Mouse (Mus musculus) mouse trophoblast stem cell (cell line): ENCODE data around the gene Smdt1.

Experiments used
- in situ Hi-C, 2 experiments: fragments of 300-500 bp; cut with MseI, MboI; formaldehyde crosslinking; loops; 2 replicates in 1 of 2; 3 replicates in 1 of 2; pipeline ENCODE4 v1.15.1; 2025

Smdt1 gene

GRCm38 (mm10) chr15:82338593-82339112 is at the start of gene Smdt1, which contains the start of the genes Naga and Pheta2:
TSS of gene Smdt1 (plus strand) at chr15:82338959.
TSS of gene Naga (minus strand) at chr15:82338925.
TSS of gene Pheta2 (plus strand) at chr15:82338942.
- in situ Hi-C loops = no loop called here

GRCm38 (mm10) chr15:82290252-82290651 is 48.5 kb upstream of the Smdt1 start:
- in situ Hi-C loops = no loop called here

GRCm38 (mm10) chr15:82292851-82293250 is 45.9 kb upstream of the Smdt1 start:
- in situ Hi-C loops = no loop called here

GRCm38 (mm10) chr15:82293271-82293711 is 45.5 kb upstream of the Smdt1 start:
- in situ Hi-C loops = no loop called here

- in situ Hi-C loops = no loop called here
Measured at GRCm38 (mm10) chr15:82294059-82294458, 44.7 kb upstream of the Smdt1 start.

GRCm38 (mm10) chr15:82298764-82299561 is 39.8 kb upstream of the Smdt1 start, which contains the start of gene Wbp2nl:
TSS of gene Wbp2nl (plus strand) at chr15:82298954.
- in situ Hi-C loops = no loop called here

- in situ Hi-C loops = no loop called here
Measured at GRCm38 (mm10) chr15:82307107-82307506, 31.7 kb upstream of the Smdt1 start.

- in situ Hi-C loops = no loop called here
Measured at GRCm38 (mm10) chr15:82308416-82308815, 30.3 kb upstream of the Smdt1 start.

- in situ Hi-C loops = no loop called here
Measured at GRCm38 (mm10) chr15:82317839-82318238, 20.9 kb upstream of the Smdt1 start.

GRCm38 (mm10) chr15:82319613-82320012 is 19.1 kb upstream of the Smdt1 start:
- in situ Hi-C loops = no loop called here

- in situ Hi-C loops = no loop called here
Measured at GRCm38 (mm10) chr15:82322195-82322594, 16.6 kb upstream of the Smdt1 start.

GRCm38 (mm10) chr15:82325382-82325781 is 13.4 kb upstream of the Smdt1 start:
- in situ Hi-C loops = no loop called here

GRCm38 (mm10) chr15:82335194-82335593 is 3.6 kb upstream of the Smdt1 start:
- in situ Hi-C loops = no loop called here

GRCm38 (mm10) chr15:82336629-82337028 is 2.1 kb upstream of the Smdt1 start:
- in situ Hi-C loops = no loop called here

- in situ Hi-C loops = no loop called here
Measured at GRCm38 (mm10) chr15:82337875-82338274, 884 bp upstream of the Smdt1 start.

- in situ Hi-C loops = no loop called here
Measured at GRCm38 (mm10) chr15:82339150-82339549, 391 bp downstream of the Smdt1 start.

GRCm38 (mm10) chr15:82339634-82340254 is 985 bp downstream of the Smdt1 start:
- in situ Hi-C loops = no loop called here

- in situ Hi-C loops = no loop called here
Measured at GRCm38 (mm10) chr15:82340414-82341035, 1.8 kb downstream of the Smdt1 start.

GRCm38 (mm10) chr15:82341036-82341501 is 2.3 kb downstream of the Smdt1 start:
- in situ Hi-C loops = no loop called here

GRCm38 (mm10) chr15:82341675-82342542 is 3.1 kb downstream of the Smdt1 start:
- in situ Hi-C loops = no loop called here

- in situ Hi-C loops = no loop called here
Measured at GRCm38 (mm10) chr15:82342543-82342935, 3.8 kb downstream of the Smdt1 start.
